Mouse (Mus musculus): ENCODE data around the gene Gm49368. TPM values are rescaled to one million over a fixed set of nuclear protein-coding genes. Genes with fewer than 3 reads are reported as not detected.

Gene Gm49368
- total RNA-seq, 2 experiments from 2014 or later: not detected

DNA sequence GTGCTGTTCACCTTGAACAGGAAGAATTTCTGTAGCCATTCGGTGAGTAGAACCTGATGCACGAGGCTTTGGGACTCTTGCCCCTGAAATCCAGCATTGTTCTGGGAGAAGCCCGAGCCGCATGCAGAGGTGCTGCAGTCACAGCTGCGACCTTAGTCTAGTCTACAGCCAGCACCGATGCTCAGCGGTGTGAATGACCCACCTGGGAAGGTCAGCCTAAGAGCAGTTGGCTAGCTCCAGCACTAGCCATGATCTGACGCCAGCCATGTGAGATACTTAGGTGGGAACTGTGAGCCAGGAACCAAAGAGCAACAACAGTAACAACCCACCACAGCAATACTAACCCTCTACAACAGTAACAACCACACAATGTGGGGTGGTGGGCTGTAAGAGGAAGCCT lies 4.6 kb upstream of the Gm49368 start:
- no peak for DNase-seq

DNA sequence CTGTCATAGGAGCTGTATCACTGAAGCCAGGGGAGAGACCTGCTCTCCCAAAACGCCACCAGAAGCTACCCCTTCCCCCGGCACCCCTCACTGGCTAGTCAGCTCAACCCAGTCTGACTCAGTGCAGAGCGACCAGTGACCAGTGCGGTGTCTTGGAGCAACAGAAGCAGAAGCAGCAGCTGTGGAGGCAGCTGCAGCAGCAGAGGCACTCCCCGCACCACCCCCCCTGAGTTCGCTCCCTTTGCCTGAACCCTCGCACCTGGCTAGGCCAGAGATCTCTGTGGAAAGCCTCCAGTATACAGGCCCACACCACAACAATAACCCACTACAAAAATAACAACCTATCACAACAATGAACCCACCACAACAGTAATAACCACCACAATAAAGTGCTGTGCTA lies 3.9 kb upstream of the Gm49368 start:
- DNase-seq: no peak

DNA sequence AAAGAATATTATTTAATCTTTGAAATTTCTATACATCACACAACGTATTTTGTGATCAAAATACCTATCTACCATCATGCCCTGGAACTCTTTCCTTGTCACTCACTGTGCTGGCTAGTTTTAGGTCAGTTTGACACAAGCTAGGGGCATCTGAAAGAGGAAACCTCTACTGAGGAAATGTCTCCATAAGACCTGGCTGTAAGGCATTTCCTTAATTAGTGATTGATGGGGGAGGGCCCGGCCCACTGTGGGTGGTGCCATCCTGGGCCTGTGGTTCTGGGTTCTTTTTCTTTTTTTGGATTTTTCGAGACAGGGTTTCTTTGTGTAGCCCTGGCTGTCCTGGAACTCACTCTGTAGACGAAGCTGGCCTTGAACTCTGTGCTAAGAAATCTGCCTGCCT lies 3.4 kb upstream of the Gm49368 start:
- no peak for DNase-seq

DNA sequence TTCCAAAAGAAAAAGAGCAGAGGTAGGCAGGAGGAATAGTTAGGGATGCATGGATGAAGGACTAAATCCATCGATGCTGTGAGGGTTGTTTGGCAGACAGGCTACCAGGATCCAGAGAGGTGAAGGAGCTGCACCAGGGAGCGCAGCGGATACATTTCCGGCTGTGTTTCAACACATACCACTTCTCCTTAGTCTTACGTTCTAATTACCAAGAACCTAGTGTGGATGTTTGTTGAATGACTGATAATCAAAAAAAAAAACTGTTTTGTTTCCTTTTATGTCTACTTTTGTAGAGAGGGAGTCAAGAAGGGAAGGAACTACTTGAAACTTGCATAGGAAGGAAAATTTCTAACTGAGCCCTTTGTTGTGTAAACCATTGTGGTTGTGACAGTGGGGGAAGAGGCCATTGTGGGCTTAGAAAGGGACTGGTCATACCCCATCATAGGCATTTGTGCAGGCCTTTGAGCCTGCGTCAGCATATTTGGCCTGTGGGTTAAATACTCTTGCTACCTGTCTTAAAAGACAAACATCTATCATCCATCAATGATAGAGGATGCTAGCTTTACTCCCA lies 813 bp downstream of the Gm49368 start:
- DNase-seq: no peak

DNA sequence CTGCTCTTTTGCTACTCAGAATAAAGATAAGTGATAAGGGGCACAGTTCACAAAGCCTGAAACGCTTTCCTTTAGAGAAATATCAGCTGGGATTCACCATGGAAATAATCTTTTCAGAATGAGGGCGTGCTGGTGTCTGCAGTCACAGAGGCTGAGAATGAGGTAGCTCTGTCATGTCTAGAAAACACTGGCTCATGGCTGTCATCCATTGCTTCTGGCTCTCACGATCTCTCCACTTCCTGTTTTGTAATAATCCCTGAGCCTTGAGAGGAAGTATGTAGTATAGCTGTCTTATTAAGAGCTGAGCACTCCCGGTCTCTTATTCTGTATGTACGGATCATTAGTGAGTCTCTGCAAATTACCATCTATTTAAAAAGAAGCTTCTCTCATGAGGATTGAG lies 3.1 kb downstream of the Gm49368 start:
- no peak for DNase-seq

DNA sequence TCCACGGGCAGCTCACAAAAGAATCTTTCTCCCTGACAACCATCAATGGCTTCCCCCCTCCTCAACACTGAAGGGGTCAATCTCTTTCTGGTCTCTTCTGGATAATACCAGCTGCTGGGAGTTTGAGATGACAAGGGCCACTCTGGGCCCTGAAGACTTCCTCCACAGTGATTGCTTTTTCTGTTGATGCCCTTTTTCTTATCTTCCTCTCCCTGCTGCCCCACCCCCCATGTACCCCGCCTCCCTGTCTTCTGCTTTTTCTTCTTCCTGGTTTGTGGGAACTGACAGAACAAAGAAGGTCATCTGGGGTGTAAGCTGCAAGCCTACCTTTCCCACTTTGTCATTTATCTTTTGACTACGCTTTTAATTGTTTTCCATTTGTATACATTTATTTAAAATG lies 5.4 kb downstream of the Gm49368 start:
- DNase-seq: no peak

DNA sequence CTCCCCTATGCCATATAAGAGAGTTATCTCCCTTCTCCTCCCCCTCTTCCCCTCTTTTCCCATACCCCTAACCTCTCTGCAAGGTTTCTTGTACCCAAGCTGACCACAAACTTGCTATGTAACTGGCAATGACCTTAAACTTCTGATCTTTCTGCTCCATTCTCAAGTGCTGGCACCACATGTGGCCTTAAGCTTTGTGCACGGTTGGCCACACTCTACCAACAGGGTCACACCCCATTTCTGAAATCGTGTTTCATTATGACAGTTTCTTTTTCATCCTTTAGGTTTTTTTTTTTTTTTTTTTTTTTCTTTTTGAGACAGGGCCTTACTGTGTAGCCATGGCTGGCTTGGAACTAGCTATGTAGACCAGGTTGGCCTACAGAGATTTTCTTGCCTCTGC lies 7.4 kb downstream of the Gm49368 start:
- no peak for DNase-seq

DNA sequence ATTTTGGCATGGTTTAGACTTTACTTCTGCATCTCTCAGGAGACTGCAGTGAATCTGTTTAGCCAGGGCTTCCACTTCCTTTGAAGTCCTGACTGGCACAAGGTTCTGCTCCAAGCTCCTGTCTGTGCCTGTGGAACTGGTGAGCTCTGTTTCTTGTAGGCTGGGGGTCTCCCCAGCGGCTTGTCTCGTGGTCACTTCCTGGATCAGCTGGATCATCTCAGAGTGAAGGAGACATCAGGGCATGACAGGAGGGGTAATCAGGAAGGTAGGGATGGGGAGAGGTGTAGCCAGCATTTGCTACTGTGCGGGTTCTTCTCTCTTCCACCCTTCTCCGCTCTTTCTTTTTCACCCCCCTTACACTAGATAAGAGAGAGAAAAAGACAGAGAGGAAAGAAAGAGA lies 9.3 kb downstream of the Gm49368 start:
- no peak for DNase-seq

DNA sequence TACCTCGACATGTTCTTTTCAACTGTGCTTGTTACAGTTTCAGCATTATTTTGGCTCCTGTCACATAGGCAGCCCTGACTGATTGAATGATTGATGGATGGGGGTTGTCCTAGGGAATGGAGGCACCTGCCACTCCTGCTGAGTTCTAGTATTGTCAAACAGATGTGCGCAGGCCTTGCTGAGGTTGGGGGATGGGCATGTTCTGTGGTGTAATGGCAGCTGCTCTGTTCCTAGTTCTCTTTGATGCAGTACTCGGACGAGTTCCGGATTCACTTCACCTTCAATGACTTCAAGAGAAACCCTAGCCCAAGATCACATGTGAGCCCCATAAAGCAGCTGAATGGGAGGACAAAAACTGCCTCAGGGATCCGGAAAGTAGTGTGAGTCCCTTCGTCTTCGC lies 17.5 kb downstream of the Gm49368 start:
- DNase-seq: no peak

DNA sequence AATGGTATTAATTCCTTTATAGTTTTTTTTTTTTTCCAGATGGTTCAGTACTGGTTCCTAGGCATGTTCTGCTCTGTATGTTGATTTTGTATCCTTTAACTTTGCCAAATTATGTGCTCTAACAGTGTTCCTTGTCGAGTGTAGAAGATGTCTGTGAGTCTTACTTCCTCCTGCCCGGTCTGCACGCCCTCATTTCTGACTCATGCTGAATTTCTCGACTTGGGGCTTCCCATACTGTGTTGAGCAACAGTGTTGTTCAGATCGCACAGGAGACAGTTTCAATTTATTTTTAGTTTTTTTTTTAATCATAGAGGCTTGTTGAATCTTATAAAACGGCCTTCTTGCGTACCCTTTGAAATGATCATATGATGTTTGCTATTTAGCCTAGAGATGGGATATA lies 26.7 kb downstream of the Gm49368 start:
- no peak for DNase-seq

DNA sequence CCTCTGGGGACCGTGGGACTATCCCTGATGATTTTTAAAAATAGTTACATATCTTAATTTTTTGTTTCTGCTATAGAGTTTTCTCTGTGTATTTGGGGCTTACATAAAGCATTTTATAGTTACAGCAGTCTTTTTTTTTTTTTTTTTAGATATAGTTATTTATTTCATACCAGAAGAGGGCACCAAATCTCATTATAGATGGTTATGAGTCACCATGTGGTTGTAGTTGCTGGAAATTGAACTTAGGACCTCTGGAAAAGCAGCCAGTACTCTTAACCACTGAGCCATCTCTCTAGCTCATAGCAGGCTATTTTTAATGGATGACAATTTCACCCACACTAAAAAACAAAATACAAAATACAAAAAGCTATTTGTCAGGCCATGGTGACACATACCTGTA lies 35.7 kb downstream of the Gm49368 start:
- no peak for DNase-seq

DNA sequence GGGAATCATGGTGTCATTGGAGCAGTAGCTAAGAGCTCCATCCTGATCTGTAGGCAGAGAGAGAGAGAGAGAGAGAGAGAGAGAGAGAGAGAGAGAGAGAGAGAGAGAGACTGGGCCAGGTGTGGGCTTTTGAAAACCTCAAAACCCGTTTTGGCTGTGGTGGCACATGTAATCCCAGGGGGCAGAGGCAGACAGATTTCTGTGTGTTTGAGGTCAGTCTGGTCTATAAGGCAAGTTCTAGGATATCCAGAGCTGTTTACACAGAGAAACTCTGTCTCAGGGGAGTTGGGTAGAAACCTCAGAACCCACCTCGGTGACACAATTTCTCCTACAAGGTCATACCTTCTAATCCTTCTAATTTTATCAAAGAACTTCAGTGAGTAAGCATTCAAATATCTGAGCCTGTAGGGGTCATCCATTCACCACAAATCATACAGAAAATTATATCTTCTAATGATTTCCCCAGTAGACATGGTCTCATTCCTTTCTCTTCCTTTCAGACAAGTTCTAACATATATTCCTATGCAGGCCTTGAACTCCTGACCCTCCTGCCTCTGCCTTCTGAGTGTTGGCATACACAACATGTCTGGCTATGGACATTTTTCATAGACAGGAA lies 38.4 kb downstream of the Gm49368 start:
- no peak for DNase-seq

DNA sequence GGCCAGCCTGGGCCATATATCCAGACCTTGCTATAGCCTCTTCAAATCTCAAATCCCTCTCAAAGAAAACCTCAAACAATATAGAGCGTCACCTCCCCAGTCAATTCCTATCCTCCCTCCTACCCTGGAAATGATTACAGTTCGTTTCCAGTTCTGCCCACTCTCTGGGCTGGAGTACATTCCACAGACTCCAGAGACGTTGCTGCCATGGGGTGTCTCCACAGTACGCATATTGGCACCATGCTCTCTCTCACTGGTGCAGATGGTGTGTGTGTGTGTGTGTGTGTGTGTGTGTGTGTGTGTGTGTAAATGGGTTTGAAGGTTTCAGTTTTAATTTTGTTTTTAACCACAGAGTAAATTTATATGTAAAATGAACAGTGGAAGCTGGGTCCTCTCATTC lies 42.8 kb downstream of the Gm49368 start:
- no peak for DNase-seq

DNA sequence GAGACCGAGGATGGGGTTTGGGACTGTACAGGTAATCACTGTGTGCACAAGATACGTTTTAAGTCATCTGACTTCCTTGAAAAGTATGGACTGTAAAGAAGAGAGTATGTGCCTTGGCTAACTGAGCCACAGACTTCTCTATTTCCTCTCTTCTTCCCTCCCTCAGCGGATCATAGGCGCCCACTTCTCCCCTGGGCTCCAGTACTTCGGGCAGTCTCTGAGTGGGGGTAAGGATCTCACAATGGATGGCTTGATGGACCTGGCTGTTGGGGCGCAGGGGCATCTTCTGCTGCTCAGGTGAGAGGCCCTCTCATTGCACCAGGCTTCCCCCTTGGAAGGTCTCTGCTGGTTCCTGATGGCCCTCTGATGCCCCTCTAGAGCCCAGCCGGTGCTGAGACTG lies 45.0 kb downstream of the Gm49368 start:
- DNase-seq: no peak

DNA sequence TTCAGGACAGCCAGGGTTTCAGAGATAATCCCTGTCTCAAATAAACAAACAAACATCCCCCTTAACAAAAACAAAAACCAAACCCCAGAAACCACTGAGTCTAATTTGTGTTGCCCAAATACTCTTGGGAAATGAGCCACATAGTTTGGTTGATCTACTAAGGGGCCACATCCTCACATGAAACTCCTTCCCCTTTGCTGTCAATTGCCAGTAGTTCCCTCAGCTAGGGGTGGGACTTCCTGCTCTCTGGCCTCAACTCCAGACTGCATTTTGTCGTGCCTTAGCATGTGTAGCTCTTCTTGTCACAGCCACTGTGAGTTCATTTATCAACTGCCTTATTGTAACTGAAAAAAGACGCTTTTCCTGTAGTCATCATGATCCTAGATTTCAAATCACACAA lies 47.8 kb downstream of the Gm49368 start:
- no peak for DNase-seq

DNA sequence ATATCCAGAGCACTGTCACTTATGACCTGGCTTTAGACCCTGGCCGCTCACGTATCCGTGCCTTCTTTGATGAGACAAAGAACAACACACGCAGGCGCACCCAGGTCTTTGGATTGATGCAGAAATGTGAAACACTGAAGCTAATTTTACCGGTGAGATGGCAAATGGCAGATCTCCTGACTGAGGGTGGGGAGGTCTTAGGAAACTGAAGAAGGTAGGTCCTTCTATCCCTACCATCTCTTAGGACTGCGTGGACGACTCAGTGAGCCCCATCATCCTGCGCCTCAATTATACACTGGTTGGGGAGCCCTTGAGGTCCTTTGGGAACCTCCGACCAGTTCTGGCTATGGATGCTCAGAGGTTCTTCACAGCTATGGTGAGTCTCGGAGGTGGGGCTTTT lies 49.6 kb downstream of the Gm49368 start:
- no peak for DNase-seq

DNA sequence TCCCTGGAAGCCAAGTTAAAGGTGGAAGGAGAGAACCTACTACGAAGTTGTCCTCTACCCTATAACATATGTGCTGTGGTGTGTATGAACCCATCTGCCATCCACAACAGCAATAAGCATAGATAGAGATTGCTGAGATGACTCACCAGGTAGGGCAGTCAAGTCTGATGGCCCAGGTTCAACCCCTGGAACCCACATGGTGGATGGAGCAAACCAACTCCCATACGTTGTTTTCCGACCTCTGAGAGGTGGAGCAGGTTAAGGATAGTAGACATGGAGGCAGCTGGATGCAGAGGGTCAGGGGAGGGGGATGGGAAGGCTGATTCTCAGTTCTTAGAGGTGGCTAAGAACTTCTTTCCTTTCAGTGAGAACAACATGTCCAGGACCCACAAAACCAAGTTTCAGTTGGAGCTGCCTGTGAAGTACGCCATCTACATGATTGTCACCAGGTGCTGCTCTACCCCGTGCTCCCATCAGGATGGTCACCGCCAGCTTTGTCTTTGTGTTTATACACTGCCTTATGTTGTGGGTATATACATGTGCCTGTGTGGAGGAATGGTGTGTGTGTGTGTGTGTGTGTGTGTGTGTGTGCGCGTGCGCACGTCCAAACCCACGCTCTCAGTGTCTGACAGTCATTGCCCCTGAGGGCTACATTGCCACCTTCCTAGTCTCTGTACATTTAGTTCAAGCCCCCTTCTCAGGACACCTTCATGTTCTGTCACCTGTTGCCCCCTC lies 52.1 kb downstream of the Gm49368 start:
- DNase-seq: no peak

DNA sequence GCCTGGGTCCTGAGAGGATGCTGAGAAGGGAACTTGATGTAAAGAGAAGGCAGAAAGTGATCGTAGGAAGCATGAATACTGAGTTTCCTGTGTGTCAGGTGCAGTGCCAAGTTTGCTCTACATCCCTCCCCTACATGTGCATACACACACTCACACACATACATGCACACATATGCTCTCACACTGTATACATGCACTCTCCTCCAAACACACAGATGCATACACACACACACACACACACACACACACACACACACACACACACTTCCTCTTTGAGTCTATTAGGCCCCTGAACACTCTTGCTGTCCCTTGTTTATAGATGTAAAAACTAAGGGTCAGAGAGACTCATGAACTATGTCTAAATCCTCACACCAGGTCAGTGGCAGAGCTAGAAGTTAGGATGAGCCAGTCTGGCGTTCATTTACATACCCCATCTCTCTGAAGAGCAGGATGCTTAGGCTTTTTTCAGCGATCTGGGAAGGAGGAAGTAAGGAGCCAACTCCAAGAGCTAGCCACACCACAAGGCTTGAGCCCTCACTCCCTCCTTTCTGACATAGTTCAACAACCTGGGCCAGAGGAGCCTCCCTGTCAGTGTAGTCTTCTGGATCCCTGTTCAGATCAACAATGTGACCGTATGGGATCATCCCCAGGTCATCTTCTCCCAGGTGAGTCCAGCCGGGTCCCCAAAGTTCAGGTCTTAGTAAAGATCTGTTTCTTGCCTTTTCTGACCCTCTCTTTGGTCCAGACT lies 52.9 kb downstream of the Gm49368 start:
- no peak for DNase-seq

DNA sequence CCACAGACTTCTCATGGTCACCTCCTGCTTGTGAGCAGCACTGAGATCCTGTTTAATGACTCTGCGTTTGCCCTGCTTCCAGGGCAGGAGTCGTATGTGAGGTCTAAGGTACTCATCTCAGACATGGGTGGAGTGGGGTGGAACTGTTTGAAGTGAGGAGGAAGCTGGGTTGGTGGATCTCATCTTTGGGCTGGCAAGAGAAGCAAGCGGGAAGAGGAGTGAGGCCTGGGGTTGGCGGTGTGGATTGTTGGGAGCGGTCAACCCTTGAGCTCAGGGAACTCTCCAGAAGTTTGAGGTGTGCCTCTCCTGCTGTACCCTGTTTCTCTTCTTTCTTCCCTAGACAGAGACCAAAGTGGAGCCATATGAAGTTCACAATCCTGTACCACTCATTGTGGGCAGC lies 53.9 kb downstream of the Gm49368 start:
- DNase-seq: no peak

DNA sequence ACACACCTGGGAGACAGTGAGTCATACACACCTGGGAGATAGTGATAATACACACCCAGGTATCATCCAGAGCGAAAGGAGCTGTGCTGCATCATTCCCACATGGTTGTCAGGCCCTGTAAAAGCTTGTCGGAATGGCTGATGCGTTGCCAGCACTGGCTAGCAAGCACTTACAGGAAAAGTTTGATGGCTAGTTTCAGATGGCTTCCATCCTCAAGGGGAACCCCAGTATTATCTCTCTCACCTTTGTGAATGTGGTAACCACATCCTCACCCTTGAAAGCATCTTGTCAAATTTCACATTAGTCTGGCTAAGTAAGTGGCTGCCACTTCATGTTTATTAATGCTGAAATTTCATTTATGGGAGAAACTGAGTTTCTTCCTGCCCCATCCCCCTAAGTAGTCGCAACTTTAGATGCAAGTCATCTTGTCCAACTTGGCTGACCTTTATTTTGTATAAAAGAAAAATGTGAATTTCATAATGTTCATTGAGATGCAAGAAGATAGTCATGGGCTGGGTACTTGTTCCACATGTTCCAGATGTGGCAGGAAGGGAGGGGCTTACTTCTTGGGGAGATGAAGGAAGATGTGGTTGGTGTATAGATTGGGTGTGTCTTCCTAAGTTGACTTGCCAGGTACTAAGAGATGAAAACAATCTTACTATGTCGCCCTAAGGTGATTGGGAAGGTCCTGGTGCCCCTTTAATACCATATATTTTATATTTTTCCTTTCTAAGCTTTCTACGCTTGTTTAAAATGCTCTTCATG lies 57.4 kb downstream of the Gm49368 start:
- DNase-seq: no peak

DNA sequence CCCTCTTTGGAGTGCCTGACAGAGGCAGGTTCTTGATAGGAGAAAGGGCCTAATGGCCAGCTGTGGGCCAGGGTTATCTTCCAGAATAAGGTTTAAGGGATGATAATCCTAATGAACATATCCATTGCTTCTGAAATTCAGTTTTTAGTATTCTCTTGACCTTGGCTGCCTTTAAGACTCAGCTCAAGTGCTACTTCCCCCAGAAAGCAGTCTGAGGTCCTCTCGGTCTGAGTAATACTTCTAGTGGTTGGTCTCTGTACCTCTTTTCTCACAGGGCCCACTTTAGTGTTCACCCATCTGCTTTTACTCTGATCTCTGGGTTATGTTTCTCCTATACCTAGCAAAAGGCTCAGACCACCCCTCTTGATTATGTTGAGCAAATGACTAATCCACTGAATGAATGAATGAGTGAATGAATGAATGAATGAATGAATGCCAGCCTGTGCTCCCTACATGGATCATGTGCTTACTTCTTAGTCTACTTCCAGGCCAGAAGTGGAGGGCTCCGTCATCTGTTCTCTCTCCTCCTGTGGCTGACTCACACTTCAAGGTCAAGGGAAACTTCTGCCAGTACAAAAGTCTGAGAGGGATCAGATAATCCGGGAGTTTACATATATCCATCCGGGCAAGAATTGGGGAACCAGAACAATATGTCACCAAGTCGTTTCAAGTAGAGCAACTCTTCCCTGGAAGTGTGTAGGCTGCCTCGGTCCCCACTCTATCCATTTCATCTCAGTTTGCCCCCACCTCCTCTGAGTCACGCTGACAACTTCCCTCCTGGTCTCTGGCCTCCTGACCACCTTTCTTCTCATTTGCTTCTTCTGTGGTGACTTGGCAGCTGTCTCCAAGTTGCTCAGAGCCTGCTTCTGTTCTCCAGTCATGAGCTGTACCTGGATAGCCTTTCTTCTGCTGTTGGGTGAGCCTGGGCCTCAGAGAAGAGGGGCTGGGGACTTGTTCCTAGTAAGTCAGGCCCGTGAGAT lies 66.5 kb downstream of the Gm49368 start, which contains the start of gene Itgax:
TSS of gene Itgax (plus strand) at position 807 of the 980 bp plus-strand sequence.
- DNase-seq: no peak
